Mouse (Mus musculus) gonadal fat pad, adult 2 months (tissue): Measurements from ENCODE around the gene Tnip3. TPM values are rescaled to one million over a fixed set of nuclear protein-coding genes. Genes with fewer than 3 reads are reported as not detected.

ENCODE experiments used
- DNase-seq: peaks from one replicate; pipeline ENCODE4 v3.0.0-alpha.2; 2012; ENCODE audit warnings: low read depth
- polyA plus RNA-seq: library from polyadenylated mRNA; depleted of rRNA; stranded (reverse); fragments of >200 nt; gene quantifications from 2 replicates; pipeline ENCODE4 v1.2.3, GENCODE M21; 2012; rRNA removed

Gene Tnip3
- polyA plus RNA-seq, 1 experiment: 0.70 TPM

DNA sequence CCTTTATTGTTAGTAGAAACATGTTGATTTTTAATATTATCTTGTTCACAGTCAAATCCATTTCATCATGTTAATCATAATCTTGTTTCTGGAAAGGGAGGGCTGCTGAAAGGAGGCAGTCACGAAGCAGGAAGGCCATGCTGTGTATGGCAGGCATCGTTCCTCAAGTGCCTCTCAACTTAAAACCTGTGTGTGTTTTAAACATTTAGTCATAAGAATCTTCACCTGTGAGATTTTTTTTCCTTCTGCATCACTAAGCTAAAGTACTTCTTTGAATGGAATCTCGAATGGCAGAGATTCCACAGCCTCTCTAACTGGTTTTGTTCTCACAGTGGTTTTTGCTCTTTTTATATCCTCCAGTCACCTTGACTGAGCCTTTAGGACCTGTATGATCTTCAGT is 121.3 kb downstream of the Tnip3 start:
- DNase-seq: no peak

DNA sequence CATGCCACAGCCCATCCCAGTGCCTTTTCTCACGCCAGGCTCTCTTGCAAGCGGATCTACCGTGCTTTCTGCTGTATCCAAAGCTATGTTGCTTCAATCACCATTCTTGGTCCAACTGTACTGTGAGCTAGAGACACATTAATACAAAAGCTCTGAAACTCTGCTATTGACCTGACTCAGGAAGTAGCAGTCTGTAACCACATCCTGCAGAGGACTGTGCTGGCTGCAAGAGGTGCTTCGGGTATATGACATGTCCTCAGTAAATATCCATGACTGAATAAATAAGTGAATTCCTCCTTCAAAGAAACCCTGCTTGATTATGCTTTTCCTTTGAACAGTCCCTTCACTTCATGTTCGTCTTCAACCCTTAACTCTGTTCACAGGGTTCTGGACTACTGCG is 122.6 kb downstream of the Tnip3 start:
- DNase-seq: no peak

DNA sequence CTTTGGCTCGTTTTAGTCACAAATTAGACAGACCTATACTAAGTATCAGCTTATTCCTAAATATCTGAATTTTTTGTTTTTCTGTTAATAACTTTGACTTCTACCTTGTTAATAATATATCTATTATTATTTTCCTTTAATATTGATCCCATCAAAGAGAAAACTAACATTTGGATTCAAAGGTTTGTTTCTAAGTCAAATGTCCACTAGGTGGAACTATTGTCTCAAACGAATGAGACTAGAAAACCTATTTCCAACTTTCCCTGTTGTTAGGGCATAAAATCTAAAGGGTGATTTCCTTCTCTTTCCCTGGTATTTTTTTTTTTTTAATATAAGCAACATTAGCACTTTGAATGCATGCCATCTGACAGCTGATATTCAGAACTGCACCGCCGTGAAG is 126.3 kb downstream of the Tnip3 start:
- DNase-seq: no peak

DNA sequence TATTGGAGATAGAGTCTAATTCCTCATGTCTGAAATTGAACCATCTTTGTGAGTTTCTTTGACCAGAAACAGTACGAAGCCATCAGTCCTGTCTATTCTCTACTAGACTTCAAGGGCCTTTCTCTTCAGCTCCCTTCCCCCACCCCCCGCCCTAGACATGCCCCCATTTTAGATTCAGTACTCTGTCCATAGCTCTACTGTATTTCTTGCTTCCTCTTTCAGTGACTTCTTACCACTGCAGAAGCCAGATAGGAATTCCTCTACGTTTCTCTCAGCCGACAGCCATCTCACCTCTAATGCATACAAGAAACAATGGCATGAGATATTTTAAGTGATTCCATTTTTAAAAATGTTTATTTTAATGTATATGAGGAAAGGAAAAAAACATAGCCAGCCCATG is 136.2 kb downstream of the Tnip3 start:
- DNase-seq: no peak

DNA sequence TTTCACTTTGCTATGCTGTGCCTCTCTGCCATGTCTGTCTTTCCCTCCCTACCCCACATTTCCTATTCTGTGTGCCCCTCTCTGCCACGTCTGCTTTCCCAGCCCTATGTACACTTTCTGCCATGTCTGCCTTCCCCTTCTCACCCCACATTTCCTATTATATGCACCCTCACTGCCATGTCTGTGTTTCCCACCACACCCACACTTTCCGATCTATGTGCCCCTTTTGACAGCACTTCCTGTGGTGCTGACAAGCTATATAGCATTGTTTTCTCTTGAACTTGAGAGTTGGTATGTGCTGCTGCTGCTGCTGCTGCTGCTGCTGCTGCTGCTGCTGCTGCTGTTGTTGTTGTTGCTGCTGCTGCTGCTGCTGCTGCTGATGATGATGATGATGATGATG is 136.9 kb downstream of the Tnip3 start:
- DNase-seq: no peak

DNA sequence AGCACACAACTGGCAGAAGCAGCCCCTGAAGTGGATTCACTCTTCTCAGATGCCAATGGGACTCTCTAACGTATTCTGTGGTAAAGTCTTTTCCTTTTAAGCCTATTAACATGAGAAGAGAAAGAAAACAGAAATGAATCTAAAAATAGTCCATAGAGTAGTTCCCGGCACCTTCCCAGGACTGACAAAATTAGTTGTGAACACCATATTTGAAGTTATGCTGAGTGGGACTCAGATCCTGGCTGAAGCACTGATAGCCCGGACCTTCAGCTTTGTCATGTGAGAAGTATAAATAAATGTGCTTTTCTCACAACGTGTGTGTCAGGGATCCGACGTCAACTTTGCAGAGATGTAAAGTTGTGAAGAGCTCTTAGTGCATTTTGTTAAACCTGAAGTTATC is 138.9 kb downstream of the Tnip3 start:
- no peak for DNase-seq

DNA sequence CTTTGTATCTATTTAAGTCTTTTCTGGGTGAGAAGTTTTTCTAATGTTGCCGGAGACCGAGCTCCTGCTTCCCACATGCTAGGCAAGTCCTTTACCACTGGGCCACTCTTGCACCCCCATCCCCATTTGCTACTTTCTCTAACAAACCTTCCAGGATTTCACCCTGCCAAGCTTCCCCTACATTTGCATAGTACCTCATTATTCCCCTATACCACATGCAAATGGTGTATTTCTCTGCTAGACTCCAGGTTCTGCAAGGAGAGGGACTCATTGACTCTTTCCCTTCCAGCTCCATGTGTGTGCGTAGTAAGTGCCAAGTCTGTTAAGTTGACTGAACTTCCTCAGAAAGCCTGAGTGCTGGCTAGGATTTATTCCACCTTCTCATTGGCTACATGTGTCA is 141.2 kb downstream of the Tnip3 start:
- no peak for DNase-seq

DNA sequence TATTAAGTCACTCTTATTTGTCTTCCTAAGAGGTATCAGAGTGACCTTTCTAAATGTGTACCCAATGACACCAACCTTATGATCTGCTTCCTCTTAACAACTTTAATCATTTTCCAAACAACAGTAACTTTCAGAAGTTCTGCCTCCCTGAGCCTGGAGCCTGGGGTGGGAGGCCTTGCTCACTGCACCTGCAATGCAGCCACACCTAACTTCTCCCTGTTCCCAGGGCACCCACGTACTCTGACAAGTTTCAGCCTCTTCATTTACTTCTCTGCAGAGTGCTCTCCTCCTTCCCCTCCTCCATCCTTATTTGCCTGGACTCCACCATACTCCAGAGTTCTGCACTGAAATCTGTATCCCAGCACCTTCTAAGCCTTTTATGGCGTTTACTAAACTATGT is 144.9 kb downstream of the Tnip3 start:
- DNase-seq: no peak

DNA sequence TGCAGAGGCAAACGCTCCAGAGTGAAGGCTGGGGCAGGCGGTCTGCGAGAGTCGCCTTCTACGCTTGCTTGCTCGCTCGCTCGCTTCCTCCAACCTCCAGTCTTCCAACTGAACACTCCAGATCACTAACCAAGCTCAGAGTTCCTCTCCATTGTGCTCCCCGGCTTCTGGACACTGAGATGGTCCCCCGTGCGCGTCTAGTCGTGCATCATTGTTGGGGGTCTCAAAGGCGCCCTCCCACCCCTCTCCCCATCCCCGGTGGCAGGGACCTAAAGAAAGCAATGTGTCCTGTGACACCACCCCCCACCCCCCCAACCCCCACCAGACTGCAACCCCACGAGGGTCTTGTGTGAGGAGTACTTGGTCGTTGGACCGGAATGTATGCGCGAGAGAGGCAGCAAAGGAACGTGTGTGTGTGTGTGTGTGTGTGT is 145.9 kb downstream of the Tnip3 start:
- no peak for DNase-seq

DNA sequence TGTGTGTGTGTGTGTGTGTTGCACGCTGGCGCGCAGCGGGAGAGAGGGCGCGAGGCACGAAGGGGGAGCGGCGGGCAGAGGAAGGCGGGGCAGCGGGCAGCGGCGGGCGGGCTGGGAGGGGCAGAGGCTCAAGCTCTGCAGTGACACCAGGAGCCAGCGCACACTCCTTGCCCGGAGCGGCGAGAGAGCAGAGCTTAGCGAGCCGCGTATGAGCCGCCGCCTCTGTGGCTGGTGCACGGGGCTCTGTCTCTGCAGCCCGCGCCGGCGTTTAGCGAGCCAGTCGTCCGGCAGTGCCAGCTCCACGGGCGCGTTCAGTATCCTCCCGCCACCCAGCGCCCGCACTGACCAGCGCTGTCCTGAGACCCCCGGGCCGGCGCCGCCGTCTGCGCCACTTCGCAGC is 146.3 kb downstream of the Tnip3 start, which contains the start of gene Ndnf:
Gene Ndnf, plus strand, starts transcription at position 140 of the 400 bp plus-strand sequence.
- DNase-seq: no peak

DNA sequence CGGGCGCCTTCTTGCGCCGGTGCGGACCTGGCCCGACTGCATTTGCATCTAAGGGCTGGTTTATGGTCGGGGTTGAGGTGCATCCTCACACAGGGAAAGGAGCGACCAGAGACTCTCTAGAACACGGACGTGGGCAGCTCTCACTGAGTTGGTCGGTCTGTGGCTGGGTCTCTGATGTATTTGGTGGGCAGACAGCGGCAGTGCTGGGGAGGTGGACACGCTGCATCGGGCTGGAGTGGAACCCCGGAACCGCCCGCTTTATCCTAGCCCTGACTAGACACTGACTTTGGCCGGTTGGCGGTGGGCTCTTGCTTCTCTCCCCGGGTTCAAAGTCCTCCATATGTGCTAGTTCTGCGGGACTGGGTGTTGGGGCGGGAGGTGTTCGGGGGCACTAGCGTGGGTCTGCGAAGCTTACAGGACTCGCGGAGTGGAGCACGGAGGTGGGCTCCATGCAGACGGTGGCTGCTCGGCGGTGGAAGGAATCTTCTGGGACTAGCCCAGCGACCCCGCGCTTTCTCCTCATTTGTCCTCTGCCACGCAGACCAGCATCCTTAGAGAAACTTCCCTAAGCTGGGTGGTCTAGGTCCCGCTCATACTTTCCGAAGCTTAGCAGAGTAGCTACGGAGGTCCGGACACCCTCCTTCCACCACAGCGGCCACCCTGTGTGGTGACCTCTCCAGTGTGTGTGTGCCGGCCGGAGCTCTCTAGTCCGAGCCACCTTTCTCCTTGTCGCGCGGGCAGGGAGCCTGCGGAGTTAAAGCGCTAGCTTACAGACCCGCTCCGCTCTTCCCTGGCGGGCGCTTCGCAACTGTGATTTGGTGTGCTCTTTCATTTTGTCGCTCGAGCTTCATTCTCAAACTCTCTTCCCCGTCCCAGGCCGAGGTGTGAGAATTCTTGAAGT is 147.3 kb downstream of the Tnip3 start:
- no peak for DNase-seq

Other genes with a start within 250 kb of the Tnip3 start
- 0.43 and 0.49 TPM in 2 replicates for gene C130060K24Rik, start 144.2 kb upstream of the Tnip3 start, polyA plus RNA-seq
- gene Ndnf, start 146.3 kb downstream of the Tnip3 start, polyA plus RNA-seq: 0.49 and 1.6 TPM in 2 replicates